Mouse (Mus musculus) liver, embryonic 15.5 days (tissue): ENCODE data around the gene Kcnq2. TPM values are rescaled to one million over a fixed set of nuclear protein-coding genes. Genes with fewer than 3 reads are reported as not detected.

ENCODE experiments used
- ATAC-seq: fragments of 200-750 bp; cut with Nextera tagmentation; 2 replicates; pipeline ENCODE4 v1.8.0; 2017; ENCODE audit warnings: moderate number of reproducible peaks, mild to moderate bottlenecking, moderate library complexity; ENCODE audit not compliant: insufficient read depth
- H3K27ac ChIP-seq: fragments of 300-500 bp; sonication (generic); replicated peaks from 2 replicates; pipeline ENCODE4 v1.5.1; 2015; ENCODE audit warnings: mild to moderate bottlenecking, inconsistent platforms
- H3K27me3 ChIP-seq: fragments of 300-500 bp; sonication (generic); 2 replicates; pipeline ENCODE4 v1.6.1; 2015; ENCODE audit warnings: mild to moderate bottlenecking, inconsistent platforms
- H3K36me3 ChIP-seq: fragments of 300-500 bp; sonication (generic); replicated peaks from 2 replicates; pipeline ENCODE4 v1.6.1; 2015; ENCODE audit warnings: moderate library complexity, mild to moderate bottlenecking, inconsistent platforms
- H3K4me1 ChIP-seq: fragments of 300-500 bp; sonication (generic); replicated peaks from 2 replicates; pipeline ENCODE4 v1.6.1; 2015; ENCODE audit warnings: inconsistent platforms
- H3K4me2 ChIP-seq: fragments of 300-500 bp; sonication (generic); 2 replicates; pipeline ENCODE4 v1.6.1; 2015; ENCODE audit warnings: moderate library complexity, mild to moderate bottlenecking, inconsistent platforms
- H3K4me3 ChIP-seq: fragments of 300-500 bp; sonication (generic); replicated peaks from 2 replicates; pipeline ENCODE4 v1.5.1; 2015; ENCODE audit warnings: mild to moderate bottlenecking, inconsistent platforms
- H3K9ac ChIP-seq: fragments of 300-500 bp; sonication (generic); 2 replicates; pipeline ENCODE4 v1.6.1; 2015; ENCODE audit warnings: moderate library complexity, mild to moderate bottlenecking, inconsistent platforms
- H3K9me3 ChIP-seq: fragments of 300-500 bp; sonication (generic); replicated peaks from 2 replicates; pipeline ENCODE4 v1.6.1; 2016; ENCODE audit warnings: inconsistent platforms
- WGBS: fragments of 180-500 bp; shearing (Covaris S2); methylation state at CpG from one replicate; pipeline ENCODE4 v1.1.7; 2015; ENCODE audit warnings: mixed read lengths; ENCODE audit not compliant: insufficient replicate concordance; 5-methylcytosine and 5-hydroxymethylcytosine counted together
- polyA plus RNA-seq: library from polyadenylated mRNA; unstranded; fragments of >200 nt; fragmentation: Nextera tagmentation; extraction: Ambion mirVana; gene quantifications from 2 replicates; pipeline ENCODE4 v1.2.1, GENCODE M21; 2015

The Kcnq2 gene
- polyA plus RNA-seq, 1 experiment from 2014 or later = 0.18 TPM

- no peak for ATAC-seq
- H3K9ac ChIP-seq = no peak overlapping the region
- no peak overlapping the region for H3K4me3 ChIP-seq
- H3K27me3 ChIP-seq = peaks cover 24% of the 10 kb centered on the region
- no peaks in the 10 kb centered on the region for H3K9me3 ChIP-seq
- no peak overlapping the region for H3K4me2 ChIP-seq
- H3K27ac ChIP-seq = no peak overlapping the region
- 54% methylated on average over 2 of the region's 2 CpGs for WGBS
- H3K4me1 ChIP-seq = no peaks in the 10 kb centered on the region
- H3K36me3 ChIP-seq = no peaks in the 10 kb centered on the region
Measured at GRCm38 (mm10) chr2:181100087-181100486, 35.0 kb downstream of the Kcnq2 start.

GRCm38 (mm10) chr2:181090123-181090522 is 45.0 kb downstream of the Kcnq2 start:
- H3K36me3 ChIP-seq = no peaks in the 10 kb centered on the region
- no peak overlapping the region for H3K27ac ChIP-seq
- peaks cover 12% of the 10 kb centered on the region for H3K4me1 ChIP-seq
- H3K4me3 ChIP-seq = no peak overlapping the region
- 30% methylated on average over 3 of the region's 3 CpGs for WGBS
- no peak for ATAC-seq
- H3K27me3 ChIP-seq = peaks cover 16% of the 10 kb centered on the region; the same call in 1 of the 2 replicates
- H3K9ac ChIP-seq = no peak overlapping the region
- no peak overlapping the region; the same call in 1 of the 2 replicates for H3K4me2 ChIP-seq
- no peaks in the 10 kb centered on the region for H3K9me3 ChIP-seq

- WGBS = 52% methylated on average over 8 of the region's 8 CpGs
- H3K4me1 ChIP-seq = peaks cover 37% of the 10 kb centered on the region
- H3K9me3 ChIP-seq = no peaks in the 10 kb centered on the region
- no peak overlapping the region for H3K4me2 ChIP-seq
- ATAC-seq = no peak
- no peak overlapping the region for H3K4me3 ChIP-seq
- H3K36me3 ChIP-seq = no peaks in the 10 kb centered on the region
- no peak overlapping the region for H3K9ac ChIP-seq
- H3K27ac ChIP-seq = no peak overlapping the region
- H3K27me3 ChIP-seq = peaks cover 2% of the 10 kb centered on the region; the same call in 1 of the 2 replicates
Measured at GRCm38 (mm10) chr2:181084997-181085396, 50.1 kb downstream of the Kcnq2 start.

- Histone ChIP-seq H3K4me3 (no peak overlapping the region), H3K27me3 (peaks cover 2% of the 10 kb centered on the region; the same call in 1 of the 2 replicates), H3K9me3 (no peaks in the 10 kb centered on the region), H3K27ac (no peak overlapping the region), H3K4me1 (peaks cover 48% of the 10 kb centered on the region), H3K36me3 (no peaks in the 10 kb centered on the region), H3K9ac (no peak overlapping the region), H3K4me2 (no peak overlapping the region)
- 36% methylated on average over 4 of the region's 4 CpGs for WGBS
- ATAC-seq = no peak
Measured at GRCm38 (mm10) chr2:181083945-181084344, 51.2 kb downstream of the Kcnq2 start.

GRCm38 (mm10) chr2:181080886-181081285 is 54.2 kb downstream of the Kcnq2 start:
- Histone ChIP-seq H3K4me1 (peaks cover 55% of the 10 kb centered on the region), H3K27ac (peak overlapping the region; percentile 69), H3K36me3 (no peaks in the 10 kb centered on the region), H3K9me3 (no peaks in the 10 kb centered on the region), H3K4me3 (peak overlapping the region; percentile 59), H3K4me2 (peak overlapping the region; percentile 78), H3K27me3 (peaks cover 10% of the 10 kb centered on the region), H3K9ac (peak overlapping the region; percentile 54; the same call in 1 of the 2 replicates)
- ATAC-seq = peak; percentile 75
- 42% methylated on average over 5 of the region's 5 CpGs for WGBS

GRCm38 (mm10) chr2:181079518-181079917 is 55.6 kb downstream of the Kcnq2 start:
- peak; percentile 84 for ATAC-seq
- Histone ChIP-seq H3K4me2 (peak overlapping the region; percentile 78), H3K4me3 (peak overlapping the region; percentile 14; the same call in 1 of the 2 replicates), H3K9ac (peak overlapping the region; percentile 19; the same call in 1 of the 2 replicates), H3K27me3 (peaks cover 17% of the 10 kb centered on the region), H3K36me3 (no peaks in the 10 kb centered on the region), H3K27ac (peak overlapping the region; percentile 83), H3K4me1 (peaks cover 55% of the 10 kb centered on the region), H3K9me3 (no peaks in the 10 kb centered on the region)
- 38% methylated on average over 2 of the region's 2 CpGs for WGBS

- Histone ChIP-seq H3K36me3 (no peaks in the 10 kb centered on the region), H3K4me3 (no peak overlapping the region), H3K9me3 (no peaks in the 10 kb centered on the region), H3K4me2 (peak overlapping the region; percentile 78), H3K9ac (no peak overlapping the region), H3K27ac (peak overlapping the region; percentile 83), H3K27me3 (peaks cover 21% of the 10 kb centered on the region), H3K4me1 (peaks cover 55% of the 10 kb centered on the region)
- WGBS = 61% methylated on average over 2 of the region's 2 CpGs
- ATAC-seq = peak; percentile 71
Measured at GRCm38 (mm10) chr2:181078908-181079307, 56.2 kb downstream of the Kcnq2 start.

- H3K27ac ChIP-seq = no peak overlapping the region
- no peak overlapping the region for H3K9ac ChIP-seq
- H3K9me3 ChIP-seq = no peaks in the 10 kb centered on the region
- H3K4me3 ChIP-seq = no peak overlapping the region
- ATAC-seq = no peak
- WGBS = 74% methylated on average over 12 of the region's 12 CpGs
- H3K36me3 ChIP-seq = no peaks in the 10 kb centered on the region
- peaks cover 23% of the 10 kb centered on the region for H3K4me1 ChIP-seq
- peaks cover 37% of the 10 kb centered on the region for H3K27me3 ChIP-seq
- no peak overlapping the region for H3K4me2 ChIP-seq
Measured at GRCm38 (mm10) chr2:181075501-181075900, 59.6 kb downstream of the Kcnq2 start.

- no peak overlapping the region for H3K9ac ChIP-seq
- WGBS = 0% methylated on average over 1 of the region's 1 CpGs
- no peak overlapping the region for H3K4me2 ChIP-seq
- H3K36me3 ChIP-seq = no peaks in the 10 kb centered on the region
- H3K4me1 ChIP-seq = no peaks in the 10 kb centered on the region; the same call in 1 of the 2 replicates
- H3K9me3 ChIP-seq = no peaks in the 10 kb centered on the region
- no peak overlapping the region for H3K4me3 ChIP-seq
- H3K27ac ChIP-seq = no peak overlapping the region
- peaks cover 50% of the 10 kb centered on the region for H3K27me3 ChIP-seq
- peak; percentile 23; the same call in 1 of the 2 replicates for ATAC-seq
Measured at GRCm38 (mm10) chr2:181072403-181072714, 62.7 kb downstream of the Kcnq2 start.

- Histone ChIP-seq H3K27ac (no peak overlapping the region), H3K9me3 (no peaks in the 10 kb centered on the region), H3K4me3 (no peak overlapping the region), H3K4me1 (no peaks in the 10 kb centered on the region; the same call in 1 of the 2 replicates), H3K4me2 (no peak overlapping the region), H3K36me3 (no peaks in the 10 kb centered on the region), H3K27me3 (peaks cover 50% of the 10 kb centered on the region), H3K9ac (no peak overlapping the region)
- WGBS = 42% methylated on average over 7 of the region's 7 CpGs
- peak; percentile 34; the same call in 1 of the 2 replicates for ATAC-seq
Measured at GRCm38 (mm10) chr2:181071706-181072402, 63.2 kb downstream of the Kcnq2 start.

GRCm38 (mm10) chr2:181070136-181070535 is 65.0 kb downstream of the Kcnq2 start:
- Histone ChIP-seq H3K4me3 (no peak overlapping the region), H3K27me3 (peaks cover 44% of the 10 kb centered on the region), H3K9ac (no peak overlapping the region), H3K4me1 (no peaks in the 10 kb centered on the region; the same call in 1 of the 2 replicates), H3K9me3 (no peaks in the 10 kb centered on the region), H3K36me3 (no peaks in the 10 kb centered on the region), H3K4me2 (no peak overlapping the region), H3K27ac (no peak overlapping the region)
- no peak for ATAC-seq
- WGBS = 43% methylated on average over 7 of the region's 7 CpGs
